Mouse (Mus musculus): Measurements from ENCODE around the gene Trappc6b.
"Not testable (repeated sequence)": the region's sequence is repeated elsewhere in the genome, so short reads cannot be mapped to it uniquely, and the experiment has no call there.

The Trappc6b gene

DNA sequence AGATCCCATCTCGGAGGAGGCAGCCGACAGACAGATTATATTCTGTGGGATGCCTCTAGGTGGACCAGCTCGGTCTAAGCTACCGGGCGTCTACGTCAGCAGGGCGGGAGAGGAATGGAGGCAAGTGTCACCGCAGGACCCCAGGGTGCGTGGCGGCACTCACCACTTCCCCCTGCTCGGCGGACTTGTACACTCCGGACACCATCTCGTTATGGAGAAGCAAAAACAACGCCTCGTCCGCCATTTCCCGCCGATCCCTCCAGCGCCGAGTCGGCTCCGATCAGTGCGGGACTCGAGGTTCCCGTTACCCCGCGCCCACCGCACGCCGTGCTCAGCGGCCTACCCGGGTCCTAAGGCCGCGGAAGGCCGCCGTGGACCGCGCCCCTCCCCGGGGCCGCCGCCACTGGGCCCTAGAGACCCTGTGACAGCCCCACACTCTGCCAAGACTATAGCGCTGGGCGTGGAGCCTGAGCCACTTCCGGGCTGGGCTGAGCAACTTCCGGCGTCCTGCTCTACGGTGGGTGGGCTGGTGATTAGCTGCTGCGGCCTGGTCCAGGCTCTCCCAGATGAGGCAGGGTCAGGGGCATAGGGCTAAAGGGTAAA lies at the start of gene Trappc6b:
Gene Trappc6b (minus strand): TSS at position 480 of the 603 bp plus-strand sequence.
- DNase-seq, result peak; percentile 90 to 92

GRCm38 (mm10) chr12:59107926-59108325 lies 46.7 kb upstream of the Trappc6b start:
- DNase-seq, result no peak

DNA sequence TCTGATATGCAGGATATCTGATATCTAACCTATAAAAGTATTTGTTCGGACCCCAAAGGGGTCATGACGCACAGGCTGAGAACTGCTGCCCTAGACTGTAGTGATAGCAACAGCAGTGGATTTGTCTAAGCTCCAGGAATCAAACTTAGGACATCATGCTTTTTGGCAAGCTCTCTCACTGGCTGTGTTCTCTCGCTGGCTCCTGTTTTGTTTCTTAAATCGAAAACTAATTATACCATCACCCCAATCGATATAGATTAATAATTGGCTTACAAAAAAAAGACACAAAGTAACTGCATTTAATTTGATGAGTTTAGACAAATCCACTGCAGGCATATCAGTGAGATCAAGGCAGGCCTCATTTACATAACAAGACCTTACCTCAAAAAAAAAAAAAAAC lies 45.2 kb upstream of the Trappc6b start:
- no peak for DNase-seq

DNA sequence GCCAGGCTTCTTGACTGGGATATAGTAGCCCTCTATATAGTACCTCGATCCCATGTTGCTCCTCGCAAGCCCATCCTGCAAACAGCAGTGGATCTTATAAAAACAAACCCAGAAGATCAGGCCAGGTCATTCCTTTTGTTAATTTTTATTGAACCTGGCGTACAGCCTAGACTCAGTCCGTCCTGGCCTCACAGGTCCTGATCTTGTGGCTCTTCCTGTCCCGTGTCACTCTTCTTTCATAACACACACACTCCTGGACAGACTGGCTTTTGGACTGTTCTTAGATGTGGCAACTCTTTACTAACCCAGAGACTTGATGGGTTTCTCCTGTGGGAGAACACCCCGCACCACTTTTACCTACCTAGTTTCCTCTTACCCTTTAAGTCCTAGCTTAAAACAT lies 44.6 kb upstream of the Trappc6b start:
- no peak for DNase-seq

DNA sequence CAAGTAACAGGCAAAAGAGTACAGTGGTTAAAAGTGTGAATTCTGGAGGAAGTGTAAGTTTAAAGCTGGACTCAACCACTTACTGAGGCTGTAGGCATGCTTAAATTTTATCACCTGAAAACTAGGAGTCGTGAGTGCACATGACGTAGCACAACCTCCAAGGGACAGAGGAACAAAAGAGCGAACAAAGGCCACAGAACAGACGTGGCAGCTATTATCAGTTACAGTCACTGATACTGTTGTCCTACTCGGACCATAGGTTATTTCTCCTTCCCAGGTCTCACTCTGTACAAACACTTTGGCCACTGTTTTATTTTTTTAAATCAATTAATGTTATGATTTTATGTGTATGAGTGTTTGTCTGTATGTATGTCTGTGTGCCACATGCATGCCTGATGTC lies 43.5 kb upstream of the Trappc6b start:
- no peak for DNase-seq

DNA sequence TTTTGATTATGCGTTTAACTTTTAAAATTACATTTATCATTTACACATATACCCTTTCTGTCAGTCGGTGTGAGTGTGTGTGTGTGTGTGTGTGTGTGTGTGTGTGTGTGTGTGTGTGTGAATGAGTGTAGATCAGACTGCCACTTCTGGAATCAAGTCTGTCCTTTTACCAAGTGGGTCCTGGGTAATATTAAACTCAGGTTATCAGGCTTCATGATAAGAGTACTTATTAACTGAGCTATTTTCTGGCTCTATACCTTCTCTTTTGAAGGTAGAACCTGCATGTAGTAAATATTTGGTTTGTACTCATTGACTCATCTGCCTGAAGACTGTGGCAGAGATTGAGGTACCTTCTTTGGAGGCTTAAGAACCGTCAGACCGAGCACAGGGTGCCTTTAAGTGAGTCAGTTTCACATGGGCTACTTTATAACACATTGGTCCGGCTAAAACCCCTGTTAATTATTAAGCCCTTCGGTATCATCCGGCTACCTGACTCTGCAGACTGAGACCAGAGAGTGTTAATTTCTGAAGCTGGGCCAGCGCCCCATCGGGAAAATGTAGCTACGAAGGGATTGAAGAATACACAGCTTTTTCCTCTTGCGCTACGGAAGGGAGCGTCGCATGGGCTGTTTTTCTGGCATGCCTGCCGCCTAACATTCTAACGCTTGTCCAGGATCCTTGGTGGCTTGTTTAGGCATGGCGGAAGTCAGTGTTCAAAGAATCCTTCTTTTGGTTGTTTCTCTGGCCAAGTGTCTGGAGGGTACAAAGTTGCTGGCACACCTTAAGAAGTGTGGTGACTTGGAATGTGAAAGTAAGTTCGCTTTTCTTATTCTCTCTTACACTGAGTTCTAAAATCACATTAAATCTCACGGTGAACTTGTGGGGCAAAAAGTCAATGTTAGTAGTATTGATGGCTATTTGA lies 34.1 kb upstream of the Trappc6b start, which contains the start of gene Mia2:
Gene Mia2 (plus strand): TSS at position 696 of the 922 bp plus-strand sequence.
- no peak for DNase-seq

- DNase-seq, result no peak
Measured at GRCm38 (mm10) chr12:59093543-59093942, 32.3 kb upstream of the Trappc6b start.

GRCm38 (mm10) chr12:59086171-59086570 lies 24.9 kb upstream of the Trappc6b start:
- no peak for DNase-seq

DNA sequence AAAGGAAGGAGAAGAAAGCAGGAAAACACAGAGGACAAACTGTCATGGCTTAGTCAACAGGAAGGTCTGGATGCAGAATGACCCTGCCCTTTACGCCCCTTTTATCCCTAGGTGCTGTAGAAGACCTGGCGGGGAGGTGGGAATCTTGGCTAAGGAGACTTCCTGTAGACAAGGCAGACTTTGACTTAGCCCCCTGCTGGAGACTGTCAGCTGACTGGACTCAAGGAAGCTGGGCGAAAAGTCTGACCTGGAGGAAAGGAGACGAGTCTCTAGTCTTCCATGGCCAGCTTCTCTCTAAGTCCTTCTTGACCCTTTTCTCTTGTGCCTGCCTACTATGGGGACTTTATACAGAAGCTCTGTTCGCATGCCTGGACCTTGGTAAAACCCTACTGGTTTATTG lies 23.2 kb upstream of the Trappc6b start:
- DNase-seq, result no peak

DNA sequence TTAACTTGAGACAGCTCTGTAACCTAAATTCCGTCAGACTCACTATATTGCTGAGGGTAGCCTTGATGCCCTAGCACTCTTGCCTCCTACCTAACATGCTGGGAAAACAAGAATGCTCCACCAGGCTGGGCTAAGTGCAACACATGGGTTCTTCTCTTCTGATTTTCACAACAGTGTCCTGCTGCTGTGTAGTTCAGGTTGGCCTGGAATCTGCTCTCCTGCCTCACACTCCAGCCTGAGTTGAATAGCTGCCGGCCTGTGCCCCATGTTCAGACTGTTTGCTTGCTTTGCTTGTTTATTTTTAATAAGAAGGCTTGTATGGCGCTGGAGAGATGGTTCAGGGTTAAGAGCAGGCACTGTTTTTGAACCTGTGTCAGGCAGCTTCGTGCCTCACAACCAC lies 19.2 kb upstream of the Trappc6b start:
- no peak for DNase-seq

GRCm38 (mm10) chr12:59077883-59078282 lies 16.6 kb upstream of the Trappc6b start:
- DNase-seq, result no peak

- no peak for DNase-seq
Measured at GRCm38 (mm10) chr12:59076996-59077395, 15.7 kb upstream of the Trappc6b start.

GRCm38 (mm10) chr12:59074052-59074451 lies 12.8 kb upstream of the Trappc6b start:
- peak in 1 of 2 experiments; percentile 17 for DNase-seq

GRCm38 (mm10) chr12:59072286-59072685 lies 11.0 kb upstream of the Trappc6b start:
- no peak for DNase-seq

- no peak for DNase-seq
Measured at GRCm38 (mm10) chr12:59068791-59069190, 7.5 kb upstream of the Trappc6b start.

DNA sequence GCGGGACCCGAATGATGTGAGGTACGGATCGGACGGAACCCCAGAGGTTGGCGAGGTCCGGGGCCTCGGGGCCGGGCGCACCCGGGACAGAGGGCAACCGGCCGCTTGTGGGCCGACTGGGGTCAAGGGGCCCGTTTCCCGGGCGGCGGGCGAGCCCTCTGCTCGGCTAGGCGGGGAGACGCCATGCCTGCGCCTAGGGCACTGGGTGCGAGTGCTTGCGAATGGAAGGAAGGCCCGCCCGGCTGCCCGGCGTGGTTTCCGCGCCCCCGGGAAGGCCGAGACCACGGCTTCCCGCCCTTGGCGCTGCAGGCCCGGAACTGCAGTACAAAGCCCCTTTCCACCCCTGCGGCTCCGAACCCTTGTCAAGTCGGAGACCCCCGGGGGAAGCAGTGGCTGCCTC lies 5.8 kb upstream of the Trappc6b start:
- DNase-seq, result no peak

GRCm38 (mm10) chr12:59066448-59067077 lies 5.3 kb upstream of the Trappc6b start, which contains the start of gene Pnn:
Pnn (plus strand) TSS chr12:59066884.
- peak; percentile 97 to 98 for DNase-seq

DNA sequence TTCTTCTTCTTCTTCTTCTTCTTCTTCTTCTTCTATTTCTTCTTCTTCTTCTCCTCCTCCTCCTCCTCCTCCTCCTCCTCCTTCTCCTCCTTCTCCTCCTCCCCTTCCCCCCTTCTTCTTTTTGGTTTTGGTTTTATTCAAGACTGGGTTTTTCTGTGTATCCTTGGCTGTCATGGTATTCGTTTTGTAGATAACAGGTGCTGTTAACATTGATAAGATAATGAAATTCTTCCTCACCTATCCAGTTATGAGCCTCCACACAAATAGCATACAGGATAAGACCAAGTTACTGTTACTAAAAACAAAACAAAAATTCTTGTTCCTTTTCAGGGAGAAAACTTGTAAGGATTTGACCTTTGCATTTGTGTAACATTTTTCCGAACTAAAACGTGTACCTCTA lies 4.5 kb upstream of the Trappc6b start:
- no peak for DNase-seq

GRCm38 (mm10) chr12:59064837-59065236 lies 3.6 kb upstream of the Trappc6b start:
- no peak for DNase-seq

DNA sequence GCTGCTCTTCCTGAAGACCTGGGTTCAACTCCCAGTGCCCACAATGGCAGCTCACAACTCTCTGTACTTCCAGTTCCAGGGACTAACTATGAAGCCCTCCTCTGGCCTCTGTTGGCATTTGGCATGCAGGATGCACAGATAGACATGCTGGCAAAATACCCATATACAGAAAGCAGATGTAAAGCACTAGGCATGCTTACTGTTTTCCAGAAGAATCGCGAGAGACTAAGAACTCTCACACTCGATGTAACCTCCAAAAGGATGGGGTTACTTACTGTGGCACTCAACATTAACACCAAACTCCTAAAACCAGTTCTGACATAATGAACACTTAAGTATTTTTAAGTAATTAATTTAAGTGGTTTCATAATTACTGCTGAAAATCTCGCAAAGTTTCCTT lies 950 bp downstream of the Trappc6b start:
- DNase-seq, result no peak

DNA sequence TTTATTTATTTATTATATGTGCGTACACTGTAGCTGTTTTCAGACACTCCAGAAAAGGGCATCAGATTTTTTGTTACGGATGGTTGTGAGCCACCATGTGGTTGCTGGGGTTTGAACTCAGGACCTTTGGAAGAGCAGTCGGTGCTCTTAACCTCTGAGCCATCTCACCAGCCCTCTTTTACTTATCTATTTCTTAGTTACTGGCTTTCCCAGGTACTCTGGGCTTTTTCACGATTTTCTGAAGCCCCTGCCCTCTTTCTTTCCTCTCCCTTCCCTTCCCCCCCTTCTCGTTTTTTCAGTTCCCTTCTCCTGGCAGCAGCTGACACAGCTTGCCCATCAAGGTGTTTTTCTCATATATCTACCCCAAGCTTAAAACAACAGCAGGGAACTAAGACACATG lies 3.0 kb downstream of the Trappc6b start:
- not testable (repeated sequence) for DNase-seq

- DNase-seq, result no peak
Measured at GRCm38 (mm10) chr12:59056222-59056621, 5.0 kb downstream of the Trappc6b start.

- DNase-seq, result no peak
Measured at GRCm38 (mm10) chr12:59055196-59055850, 5.9 kb downstream of the Trappc6b start.

Measured in cerebellum, postnatal 10 days (tissue).